Mouse (Mus musculus) adrenal gland, adult 8-10 months (tissue): Measurements from ENCODE around the gene Mvp. TPM values are rescaled to one million over a fixed set of nuclear protein-coding genes. Genes with fewer than 3 reads are reported as not detected.
A peak's percentile ranks its signal among the peaks of the same experiment; 100 is the strongest.

Experiments
- DNase-seq: peaks from one replicate; pipeline ENCODE4 v3.0.0; 2022
- microRNA-seq, 2 experiments: library from miRNA; unstranded; fragments of <30 nt; microRNA quantifications; one replicate each; pipeline ENCODE4 v1.2.0; 2022
- total RNA-seq, 4 experiments: library from RNA; stranded (reverse); gene quantifications; 2 replicates each; pipeline ENCODE4 v1.2.4; 2022

The Mvp gene
- total RNA-seq, 4 experiments from 2014 or later = 117 to 186 (median 125) TPM

GRCm38 (mm10) chr7:126949793-126950646, 64.4 kb downstream of the Mvp start, which contains the start of gene Sez6l2:
Gene Sez6l2 (plus strand): TSS chr7:126950563.
- peak; percentile 73 for DNase-seq

GRCm38 (mm10) chr7:126949403-126949792, 65.0 kb downstream of the Mvp start, which contains the start of gene Asphd1:
Gene Asphd1 (minus strand): TSS chr7:126949582.
- no peak for DNase-seq

- no peak for DNase-seq
These were observed 65.8 kb downstream of the Mvp start for GRCm38 (mm10) chr7:126948626-126949025.

GRCm38 (mm10) chr7:126946530-126946929, 67.9 kb downstream of the Mvp start:
- no peak for DNase-seq

GRCm38 (mm10) chr7:126941801-126942200, 72.6 kb downstream of the Mvp start:
- no peak for DNase-seq

GRCm38 (mm10) chr7:126941171-126941570, 73.2 kb downstream of the Mvp start:
- no peak for DNase-seq

Small RNA genes lying within 50 kb of the gene (microRNA-seq; reads per million reads assigned to microRNA genes)
- 0 reads per million in 2 experiments for gene Gm44343

Other genes starting within 250 kb of the Mvp start
- 1 to 10 TPM; 1.8 to 9.2 (median 5.6) TPM for gene Gdpd3, start 248.3 kb downstream of the Mvp start, total RNA-seq
- 100 to 1,000 TPM; 114 to 148 (median 125) TPM for gene Ypel3, start 237.7 kb downstream of the Mvp start, total RNA-seq
- gene Tbx6, start 233.1 kb downstream of the Mvp start, total RNA-seq = under 1 TPM in 3 of 4 experiments, not detected in 1; 0.35 to 0.74 (median 0.56) TPM
- 100 to 1,000 TPM in 1 of 4 experiments, 10 to 100 TPM in 3; 85.9 to 100 (median 94.9) TPM for gene Ppp4c, start 222.1 kb downstream of the Mvp start, total RNA-seq
- gene Fam57b, start 217.0 kb downstream of the Mvp start, total RNA-seq = 10 to 100 TPM in 3 of 4 experiments, 1 to 10 TPM in 1; 9.4 to 16.7 (median 13.8) TPM
- gene 4930451I11Rik, start 183.0 kb downstream of the Mvp start, total RNA-seq = not detected
- 1 to 10 TPM in 2 of 4 experiments, under 1 TPM in 2; 0.15 to 1.4 (median 1.1) TPM for gene Doc2a, start 167.2 kb downstream of the Mvp start, total RNA-seq
- 10 to 100 TPM in 3 of 4 experiments, 1 to 10 TPM in 1; 8.7 to 21.8 (median 15.2) TPM for gene Hirip3, start 152.6 kb downstream of the Mvp start, total RNA-seq
- gene Ino80e, start 152.2 kb downstream of the Mvp start, total RNA-seq = 10 to 100 TPM; 42.7 to 56.2 (median 48.0) TPM
- gene Taok2, start 129.9 kb downstream of the Mvp start, total RNA-seq = 100 to 1,000 TPM in 2 of 4 experiments, 10 to 100 TPM in 2; 68.1 to 117 (median 94.5) TPM
- gene Tmem219, start 91.7 kb downstream of the Mvp start, total RNA-seq = 10 to 100 TPM; 29.4 to 48.6 (median 37.2) TPM
- gene Kctd13, start 85.7 kb downstream of the Mvp start, total RNA-seq = 10 to 100 TPM; 20.9 to 35.2 (median 33.6) TPM
- 1 to 10 TPM; 1.7 to 5.0 (median 3.7) TPM for gene Asphd1, start 65.0 kb downstream of the Mvp start, total RNA-seq
- 100 to 1,000 TPM in 3 of 4 experiments, 10 to 100 TPM in 1; 94.1 to 133 (median 117) TPM for gene Sez6l2, start 64.1 kb downstream of the Mvp start, total RNA-seq
- 100 to 1,000 TPM in 3 of 4 experiments, 10 to 100 TPM in 1; 99.2 to 107 (median 103) TPM for gene Cdipt, start 38.7 kb downstream of the Mvp start, total RNA-seq
- 1 to 10 TPM in 1 of 4 experiments, under 1 TPM in 3; 0.46 to 1.8 (median 0.71) TPM for gene Cdiptos, start 38.5 kb downstream of the Mvp start, total RNA-seq
- gene Pagr1b, start 1.9 kb upstream of the Mvp start, total RNA-seq = 1 to 10 TPM in 1 of 4 experiments, not detected in 3; 1.5 TPM
- gene Pagr1a, start 2.7 kb upstream of the Mvp start, total RNA-seq = 10 to 100 TPM in 3 of 4 experiments, 1 to 10 TPM in 1; 7.5 to 36.1 (median 14.3) TPM
- 10 to 100 TPM in 3 of 4 experiments, 1 to 10 TPM in 1; 5.5 to 40.3 (median 28.9) TPM for gene Gm42742, start 6.5 kb upstream of the Mvp start, total RNA-seq
- 1 to 10 TPM; 2.4 to 8.7 (median 6.4) TPM for gene Prrt2, start 6.6 kb upstream of the Mvp start, total RNA-seq
- gene Maz, start 12.4 kb upstream of the Mvp start, total RNA-seq = 100 to 1,000 TPM in 3 of 4 experiments, 10 to 100 TPM in 1; 99.9 to 123 (median 111) TPM
- 1 to 10 TPM; 1.5 to 3.6 (median 1.8) TPM for gene Kif22, start 27.9 kb upstream of the Mvp start, total RNA-seq
- gene Zg16, start 72.7 kb upstream of the Mvp start, total RNA-seq = not detected
- gene AI467606, start 76.7 kb upstream of the Mvp start, total RNA-seq = 1 to 10 TPM; 1.4 to 1.8 (median 1.5) TPM
- gene Qprt, start 107.6 kb upstream of the Mvp start, total RNA-seq = under 1 TPM; 0.12 to 0.83 (median 0.31) TPM
- 1 to 10 TPM; 1.2 to 2.0 (median 1.7) TPM for gene Spn, start 123.2 kb upstream of the Mvp start, total RNA-seq
- 10 to 100 TPM; 61.9 to 89.2 (median 70.0) TPM for gene Cd2bp2, start 181.4 kb upstream of the Mvp start, total RNA-seq
- 10 to 100 TPM; 47.9 to 63.7 (median 57.0) TPM for gene Tbc1d10b, start 193.8 kb upstream of the Mvp start, total RNA-seq
- gene Mylpf, start 194.3 kb upstream of the Mvp start, total RNA-seq = 1 to 10 TPM; 2.8 to 6.2 (median 3.7) TPM
- gene Zfp553, start 218.4 kb upstream of the Mvp start, total RNA-seq = 10 to 100 TPM; 11.6 to 19.5 (median 15.0) TPM
- 10 to 100 TPM in 2 of 4 experiments, 1 to 10 TPM in 2; 9.1 to 11.2 (median 10.3) TPM for gene Sept1, start 218.5 kb upstream of the Mvp start, total RNA-seq
- gene Zfp771, start 229.7 kb upstream of the Mvp start, total RNA-seq = 10 to 100 TPM; 32.9 to 46.1 (median 39.7) TPM
- gene Dctpp1, start 246.1 kb upstream of the Mvp start, total RNA-seq = 10 to 100 TPM; 28.2 to 36.5 (median 31.6) TPM